Mouse (Mus musculus) limb, embryonic 14.5 days (tissue): ENCODE data around the gene Abcd3. TPM values are rescaled to one million over a fixed set of nuclear protein-coding genes. Genes with fewer than 3 reads are reported as not detected.

ENCODE experiments used
- ATAC-seq: fragments of 200-750 bp; cut with Nextera tagmentation; 2 replicates; pipeline ENCODE4 v1.8.0; 2017; ENCODE audit warnings: low read depth, moderate number of reproducible peaks, moderate TSS enrichment; ENCODE audit not compliant: low FRiP score
- DNase-seq: peaks from one replicate; pipeline ENCODE4 v3.0.0-alpha.2; 2015; ENCODE audit warnings: low spot score
- H3K27ac ChIP-seq: fragments of 300-500 bp; sonication (generic); replicated peaks from 2 replicates; pipeline ENCODE4 v1.5.1; 2014; ENCODE audit warnings: low read depth, mild to moderate bottlenecking, low read length, moderate library complexity, mixed read lengths
- H3K27me3 ChIP-seq: fragments of 300-500 bp; sonication (generic); 2 replicates; pipeline ENCODE4 v1.6.1; 2014; ENCODE audit warnings: low read length, mixed read lengths; ENCODE audit not compliant: control insufficient read depth, insufficient read depth
- H3K36me3 ChIP-seq: fragments of 300-500 bp; sonication (generic); 2 replicates; pipeline ENCODE4 v1.6.1; 2014; ENCODE audit warnings: mild to moderate bottlenecking, low read length, moderate library complexity, mixed read lengths; ENCODE audit not compliant: control insufficient read depth, insufficient read depth
- H3K4me1 ChIP-seq: fragments of 300-500 bp; sonication (generic); 2 replicates; pipeline ENCODE4 v1.6.1; 2014; ENCODE audit warnings: antibody characterized with exemption, low read length, mixed read lengths; ENCODE audit not compliant: control insufficient read depth, insufficient read depth
- H3K4me2 ChIP-seq: fragments of 300-500 bp; sonication (generic); replicated peaks from 2 replicates; pipeline ENCODE4 v1.6.1; 2014; ENCODE audit warnings: low read depth, mild to moderate bottlenecking, low read length, moderate library complexity; ENCODE audit not compliant: severe bottlenecking
- H3K4me3 ChIP-seq: fragments of 300-500 bp; sonication (generic); replicated peaks from 2 replicates; pipeline ENCODE4 v1.5.1; 2014; ENCODE audit warnings: low read length
- H3K9ac ChIP-seq: fragments of 300-500 bp; sonication (generic); 2 replicates; pipeline ENCODE4 v1.6.1; 2014; ENCODE audit warnings: mild to moderate bottlenecking, low read depth, low read length, moderate library complexity; ENCODE audit not compliant: severe bottlenecking
- H3K9me3 ChIP-seq: fragments of 300-500 bp; sonication (generic); 2 replicates; pipeline ENCODE4 v1.6.1; 2016; ENCODE audit warnings: low read length; ENCODE audit not compliant: control insufficient read depth
- POLR2A ChIP-seq: fragments of 200-500 bp; IDR thresholded peaks from 2 replicates; pipeline ENCODE4 v1.8.0; 2012; ENCODE audit warnings: inconsistent platforms, mild to moderate bottlenecking, moderate library complexity, borderline replicate concordance; ENCODE audit not compliant: insufficient read depth, insufficient read length; ENCODE audit errors: extremely low read depth
- WGBS: fragments of 180-500 bp; shearing (Covaris S2); extraction: QIAGEN DNeasy Blood & Tissue Kit; methylation state at CpG from one replicate; pipeline ENCODE4 v1.1.7; 2014; 5-methylcytosine and 5-hydroxymethylcytosine counted together
- polyA plus RNA-seq, 2 experiments: library from polyadenylated mRNA; depleted of rRNA in 1 of 2; stranded (reverse) in 1 of 2; unstranded in 1 of 2; fragments of >200 nt; fragmentation: Nextera tagmentation in 1 of 2; extraction: Ambion mirVana in 1 of 2; gene quantifications; 2 replicates each; pipeline versions ENCODE4 v1.2.1 to v1.2.3; 2012 to 2014

Gene Abcd3
- polyA plus RNA-seq, 2 experiments, result 24.6 to 55.3 TPM

- H3K36me3 ChIP-seq, result no peaks in the 10 kb centered on the region
- ATAC-seq (no peak), DNase-seq (no peak)
- no peaks in the 10 kb centered on the region for H3K4me1 ChIP-seq
- TF ChIP-seq POLR2A, result no peak
- H3K4me2 ChIP-seq, result no peak overlapping the region
- H3K9me3 ChIP-seq, result no peaks in the 10 kb centered on the region
- H3K9ac ChIP-seq, result no peak overlapping the region
- H3K27ac ChIP-seq, result no peak overlapping the region
- WGBS, result 86% methylated on average over 3 of the region's 3 CpGs
- H3K27me3 ChIP-seq, result no peaks in the 10 kb centered on the region
- no peak overlapping the region for H3K4me3 ChIP-seq
These were observed 35.9 kb upstream of the Abcd3 start for GRCm38 (mm10) chr3:121851006-121851405.

GRCm38 (mm10) chr3:121850381-121850780 is 35.3 kb upstream of the Abcd3 start:
- Histone ChIP-seq H3K27me3 (no peaks in the 10 kb centered on the region), H3K9ac (no peak overlapping the region), H3K4me1 (no peaks in the 10 kb centered on the region), H3K9me3 (no peaks in the 10 kb centered on the region), H3K27ac (no peak overlapping the region), H3K4me3 (no peak overlapping the region), H3K4me2 (no peak overlapping the region), H3K36me3 (no peaks in the 10 kb centered on the region)
- no peak for TF ChIP-seq POLR2A
- ATAC-seq, result no peak
- WGBS, result 93% methylated on average over 4 of the region's 4 CpGs
- no peak for DNase-seq

DNA sequence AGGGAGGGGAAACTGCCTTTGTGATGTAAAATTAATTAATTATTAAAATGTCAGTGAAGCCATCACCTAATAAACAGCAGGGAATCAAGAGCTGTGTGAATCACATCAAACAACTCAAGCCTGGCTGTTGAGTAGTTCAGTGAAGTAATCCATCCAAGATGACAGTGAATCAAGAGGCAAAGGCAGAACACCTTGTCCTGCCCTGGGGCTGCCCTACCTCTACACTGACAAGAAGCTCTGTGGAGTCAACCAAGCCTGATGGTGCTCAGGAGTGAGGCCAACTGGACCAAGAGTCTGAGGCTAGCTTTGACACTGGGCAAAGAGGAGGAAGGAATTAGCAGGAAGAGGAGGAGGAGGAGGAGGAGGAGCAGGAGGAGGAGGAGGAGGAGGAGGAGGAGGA is 32.2 kb upstream of the Abcd3 start:
- H3K9me3 ChIP-seq, result no peaks in the 10 kb centered on the region
- H3K4me1 ChIP-seq, result no peaks in the 10 kb centered on the region
- H3K36me3 ChIP-seq, result no peaks in the 10 kb centered on the region
- TF ChIP-seq POLR2A, result no peak
- H3K4me2 ChIP-seq, result no peak overlapping the region
- no peak overlapping the region for H3K9ac ChIP-seq
- H3K4me3 ChIP-seq, result no peak overlapping the region
- H3K27me3 ChIP-seq, result no peaks in the 10 kb centered on the region
- ATAC-seq, result no peak
- H3K27ac ChIP-seq, result no peak overlapping the region
- no peak for DNase-seq

GRCm38 (mm10) chr3:121844658-121845057 is 29.6 kb upstream of the Abcd3 start:
- no peaks in the 10 kb centered on the region for H3K27me3 ChIP-seq
- no peaks in the 10 kb centered on the region for H3K4me1 ChIP-seq
- ATAC-seq (no peak), DNase-seq (no peak)
- no peak overlapping the region for H3K27ac ChIP-seq
- no peak overlapping the region for H3K4me2 ChIP-seq
- no peak overlapping the region for H3K4me3 ChIP-seq
- no peak overlapping the region for H3K9ac ChIP-seq
- H3K9me3 ChIP-seq, result no peaks in the 10 kb centered on the region
- TF ChIP-seq POLR2A, result no peak
- 89% methylated on average over 6 of the region's 6 CpGs for WGBS
- H3K36me3 ChIP-seq, result no peaks in the 10 kb centered on the region

GRCm38 (mm10) chr3:121844013-121844412 is 28.9 kb upstream of the Abcd3 start:
- Histone ChIP-seq H3K27me3 (no peaks in the 10 kb centered on the region), H3K9me3 (no peaks in the 10 kb centered on the region), H3K27ac (no peak overlapping the region), H3K36me3 (no peaks in the 10 kb centered on the region), H3K9ac (no peak overlapping the region), H3K4me3 (no peak overlapping the region), H3K4me1 (no peaks in the 10 kb centered on the region), H3K4me2 (no peak overlapping the region)
- 56% methylated on average over 3 of the region's 3 CpGs for WGBS
- ATAC-seq (no peak), DNase-seq (no peak)
- no peak for TF ChIP-seq POLR2A

DNA sequence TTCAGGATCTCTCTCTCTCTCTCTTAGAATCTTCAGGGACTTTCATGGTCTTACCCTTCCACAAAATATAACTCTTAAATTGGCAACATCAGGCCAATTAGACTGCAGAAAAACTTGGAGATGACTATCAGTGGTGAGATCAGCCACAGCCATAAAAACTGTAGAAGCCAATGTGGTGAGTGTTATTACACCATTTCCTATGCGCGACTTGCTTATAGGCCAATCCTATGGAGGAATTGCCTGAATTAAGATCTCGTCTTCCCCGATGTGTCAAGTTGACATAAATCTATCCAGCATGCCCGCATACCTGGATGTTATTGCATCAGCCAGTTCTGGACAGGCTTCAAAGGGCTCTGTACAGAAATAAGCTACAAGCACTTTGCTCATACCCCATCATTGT is 28.2 kb upstream of the Abcd3 start:
- WGBS, result 77% methylated on average over 5 of the region's 5 CpGs
- Histone ChIP-seq H3K9me3 (no peaks in the 10 kb centered on the region), H3K4me2 (no peak overlapping the region), H3K4me1 (no peaks in the 10 kb centered on the region), H3K9ac (no peak overlapping the region), H3K36me3 (no peaks in the 10 kb centered on the region), H3K27me3 (no peaks in the 10 kb centered on the region), H3K27ac (no peak overlapping the region), H3K4me3 (no peak overlapping the region)
- ATAC-seq (no peak), DNase-seq (no peak)
- TF ChIP-seq POLR2A, result no peak
